Mouse (Mus musculus) neural tube, embryonic 14.5 days (tissue): ENCODE results near the gene Stard3. TPM values are rescaled to one million over a fixed set of nuclear protein-coding genes. Genes with fewer than 3 reads are reported as not detected.

Experiments
- ATAC-seq: fragments of 200-750 bp; cut with Nextera tagmentation; 2 replicates; pipeline ENCODE4 v1.8.0; 2017; ENCODE audit warnings: low read depth, mild to moderate bottlenecking, moderate TSS enrichment, moderate library complexity
- H3K27ac ChIP-seq: fragments of 300-500 bp; sonication (generic); 2 replicates; pipeline ENCODE4 v1.5.1; 2014; ENCODE audit warnings: low read depth, mild to moderate bottlenecking, control low read depth, low read length, moderate library complexity, mixed read lengths
- H3K27me3 ChIP-seq: fragments of 300-500 bp; sonication (generic); 2 replicates; pipeline ENCODE4 v1.6.1; 2014; ENCODE audit warnings: low read length; ENCODE audit not compliant: control insufficient read depth, insufficient read depth
- H3K36me3 ChIP-seq: fragments of 300-500 bp; sonication (generic); 2 replicates; pipeline ENCODE4 v1.6.1; 2014; ENCODE audit warnings: low read length, mixed read lengths; ENCODE audit not compliant: control insufficient read depth, insufficient read depth
- H3K4me1 ChIP-seq: fragments of 300-500 bp; sonication (generic); 2 replicates; pipeline ENCODE4 v1.6.1; 2014; ENCODE audit warnings: low read length; ENCODE audit not compliant: control insufficient read depth, insufficient read depth
- H3K4me2 ChIP-seq: fragments of 300-500 bp; sonication (generic); 2 replicates; pipeline ENCODE4 v1.6.1; 2014; ENCODE audit warnings: mild to moderate bottlenecking, low read depth, low read length, control low read depth
- H3K4me3 ChIP-seq: fragments of 300-500 bp; sonication (generic); 2 replicates; pipeline ENCODE4 v1.5.1; 2014; ENCODE audit warnings: low read depth, low read length, control low read depth, mixed read lengths
- H3K9ac ChIP-seq: fragments of 300-500 bp; sonication (generic); replicated peaks from 2 replicates; pipeline ENCODE4 v1.6.1; 2014; ENCODE audit warnings: low read depth, mild to moderate bottlenecking, control low read depth, low read length, mixed read lengths
- H3K9me3 ChIP-seq: fragments of 300-500 bp; sonication (generic); 2 replicates; pipeline ENCODE4 v1.6.1; 2016; ENCODE audit warnings: low read length; ENCODE audit not compliant: control insufficient read depth
- WGBS: fragments of 180-500 bp; shearing (Covaris S2); extraction: QIAGEN DNeasy Blood & Tissue Kit; methylation state at CpG from one replicate; pipeline ENCODE4 v1.1.7; 2014; 5-methylcytosine and 5-hydroxymethylcytosine counted together
- polyA plus RNA-seq: library from polyadenylated mRNA; unstranded; fragments of >200 nt; fragmentation: Nextera tagmentation; extraction: Ambion mirVana; gene quantifications from 2 replicates; pipeline ENCODE4 v1.2.1, GENCODE M21; 2014

Stard3 gene
- polyA plus RNA-seq, 1 experiment from 2014 or later, result 28.0 TPM

GRCm38 (mm10) chr11:98332841-98333240 is 25.3 kb upstream of the Stard3 start:
- Histone ChIP-seq H3K9me3 (no peaks in the 10 kb centered on the region), H3K36me3 (no peaks in the 10 kb centered on the region), H3K4me1 (peaks cover 18% of the 10 kb centered on the region), H3K27me3 (peaks cover 63% of the 10 kb centered on the region), H3K9ac (no peak overlapping the region), H3K4me3 (no peak overlapping the region), H3K27ac (0 out of 2 replicates have a peak overlapping the region, but pooled peaks have one; percentile 16), H3K4me2 (no peak overlapping the region)
- ATAC-seq, result no peak
- 70% methylated on average over 4 of the region's 4 CpGs for WGBS

- no peak overlapping the region for H3K4me3 ChIP-seq
- H3K9ac ChIP-seq, result no peak overlapping the region
- H3K36me3 ChIP-seq, result no peaks in the 10 kb centered on the region
- no peak overlapping the region for H3K4me2 ChIP-seq
- H3K9me3 ChIP-seq, result no peaks in the 10 kb centered on the region
- WGBS, result 60% methylated on average over 10 of the region's 10 CpGs
- peaks cover 60% of the 10 kb centered on the region for H3K27me3 ChIP-seq
- ATAC-seq, result no peak
- peaks cover 18% of the 10 kb centered on the region for H3K4me1 ChIP-seq
- peak overlapping the region; percentile 16; the same call in 1 of the 2 replicates for H3K27ac ChIP-seq
Measured at GRCm38 (mm10) chr11:98333263-98333696, 24.9 kb upstream of the Stard3 start.

- Histone ChIP-seq H3K9ac (peak overlapping the region; percentile 41; the same call in 1 of the 2 replicates), H3K9me3 (no peaks in the 10 kb centered on the region), H3K36me3 (no peaks in the 10 kb centered on the region), H3K4me2 (peak overlapping the region; percentile 48), H3K4me3 (peak overlapping the region; percentile 16), H3K27me3 (peaks cover 59% of the 10 kb centered on the region), H3K27ac (peak overlapping the region; percentile 58), H3K4me1 (peaks cover 21% of the 10 kb centered on the region)
- 3% methylated on average over 26 of the region's 41 CpGs for WGBS
- ATAC-seq, result peak; percentile 13; the same call in 1 of the 2 replicates
Measured at GRCm38 (mm10) chr11:98333981-98334741, 24.0 kb upstream of the Stard3 start.

- Histone ChIP-seq H3K9ac (no peak overlapping the region), H3K4me3 (no peak overlapping the region), H3K4me2 (no peak overlapping the region), H3K36me3 (no peaks in the 10 kb centered on the region), H3K9me3 (no peaks in the 10 kb centered on the region), H3K27ac (no peak overlapping the region), H3K4me1 (peaks cover 30% of the 10 kb centered on the region), H3K27me3 (peaks cover 61% of the 10 kb centered on the region)
- WGBS, result 8% methylated on average over 9 of the region's 9 CpGs
- ATAC-seq, result no peak
Measured at GRCm38 (mm10) chr11:98335250-98335649, 22.9 kb upstream of the Stard3 start.

DNA sequence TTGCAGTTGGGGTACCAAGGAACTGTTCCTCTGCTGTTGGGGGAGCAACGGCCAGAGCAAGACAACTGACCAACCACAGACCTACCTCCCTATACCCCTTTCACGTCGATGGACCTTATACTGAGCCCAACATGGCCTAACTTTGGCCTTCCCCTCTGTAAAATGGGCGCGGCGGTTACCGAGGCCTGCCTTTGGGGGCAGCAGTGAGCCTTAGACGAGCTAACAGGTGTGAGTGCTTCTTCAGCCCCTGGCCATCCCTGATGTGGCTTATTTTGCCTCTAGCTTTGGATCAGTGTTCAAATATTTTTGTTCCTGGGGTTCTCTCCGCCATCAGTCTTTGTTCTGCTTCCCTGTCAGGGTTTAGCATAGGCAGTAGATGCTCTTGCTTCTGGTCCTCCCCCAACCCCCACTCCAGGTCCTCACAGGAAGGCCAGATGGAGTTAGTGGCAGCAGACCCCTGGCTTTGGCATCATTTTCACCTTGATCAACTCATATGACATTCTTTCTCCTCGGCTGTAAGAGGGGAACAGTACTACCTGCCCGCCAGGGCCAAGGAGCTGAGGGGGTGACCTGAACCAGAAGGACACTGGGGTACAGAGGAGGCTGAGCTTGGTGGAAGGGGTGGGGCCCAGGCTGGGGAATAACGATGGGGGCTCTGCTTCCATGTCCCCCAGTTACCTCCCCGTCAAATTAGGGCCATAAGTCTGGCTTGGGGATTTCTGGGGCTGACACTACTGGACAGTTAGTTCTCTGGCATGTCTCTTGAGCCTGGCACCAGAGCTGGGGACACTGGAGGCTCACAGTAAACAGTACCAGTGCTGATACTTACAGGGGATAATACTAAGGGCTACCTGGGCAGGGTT is 21.7 kb upstream of the Stard3 start:
- Histone ChIP-seq H3K4me1 (peaks cover 30% of the 10 kb centered on the region), H3K27ac (no peak overlapping the region), H3K4me2 (no peak overlapping the region), H3K36me3 (no peaks in the 10 kb centered on the region), H3K4me3 (no peak overlapping the region), H3K27me3 (peaks cover 59% of the 10 kb centered on the region), H3K9me3 (no peaks in the 10 kb centered on the region), H3K9ac (no peak overlapping the region)
- 18% methylated on average over 13 of the region's 13 CpGs for WGBS
- ATAC-seq, result no peak

- H3K9ac ChIP-seq, result peak overlapping the region; percentile 70
- H3K4me1 ChIP-seq, result peaks cover 35% of the 10 kb centered on the region
- WGBS, result under 1% methylated on average over 48 of the region's 57 CpGs
- H3K36me3 ChIP-seq, result no peaks in the 10 kb centered on the region
- H3K4me3 ChIP-seq, result peak overlapping the region; percentile 46
- H3K9me3 ChIP-seq, result no peaks in the 10 kb centered on the region
- peak; percentile 41; the same call in 1 of the 2 replicates for ATAC-seq
- H3K4me2 ChIP-seq, result peak overlapping the region; percentile 91
- peaks cover 49% of the 10 kb centered on the region for H3K27me3 ChIP-seq
- H3K27ac ChIP-seq, result peak overlapping the region; percentile 95
Measured at GRCm38 (mm10) chr11:98338507-98338961, 19.6 kb upstream of the Stard3 start.

DNA sequence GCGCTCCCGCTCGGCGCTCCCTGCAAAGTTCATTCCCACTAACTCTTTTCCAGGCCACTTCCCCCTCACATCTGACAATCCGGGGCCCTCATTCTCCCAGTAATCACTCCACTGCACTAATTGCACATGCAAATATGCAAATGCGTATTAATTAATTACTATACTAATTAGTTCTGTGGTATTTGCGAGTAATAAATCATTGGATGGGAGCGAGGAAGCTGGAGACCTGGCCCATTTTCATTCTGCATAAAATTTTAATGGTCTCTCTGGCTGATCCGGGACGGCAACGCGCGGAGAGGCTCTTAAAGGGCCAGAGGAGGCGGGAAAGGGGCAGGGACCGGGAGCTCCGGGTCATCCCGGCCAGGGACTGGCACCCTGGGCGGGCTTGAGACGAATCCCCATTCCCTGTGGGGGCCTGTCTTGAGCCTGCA is 19.1 kb upstream of the Stard3 start:
- 0% methylated on average over 18 of the region's 19 CpGs for WGBS
- peak; percentile 42 for ATAC-seq
- Histone ChIP-seq H3K27me3 (peaks cover 45% of the 10 kb centered on the region), H3K4me3 (peak overlapping the region; percentile 46), H3K4me1 (peaks cover 31% of the 10 kb centered on the region), H3K9ac (peak overlapping the region; percentile 70), H3K36me3 (no peaks in the 10 kb centered on the region), H3K27ac (peak overlapping the region; percentile 95), H3K4me2 (peak overlapping the region; percentile 91), H3K9me3 (no peaks in the 10 kb centered on the region)

DNA sequence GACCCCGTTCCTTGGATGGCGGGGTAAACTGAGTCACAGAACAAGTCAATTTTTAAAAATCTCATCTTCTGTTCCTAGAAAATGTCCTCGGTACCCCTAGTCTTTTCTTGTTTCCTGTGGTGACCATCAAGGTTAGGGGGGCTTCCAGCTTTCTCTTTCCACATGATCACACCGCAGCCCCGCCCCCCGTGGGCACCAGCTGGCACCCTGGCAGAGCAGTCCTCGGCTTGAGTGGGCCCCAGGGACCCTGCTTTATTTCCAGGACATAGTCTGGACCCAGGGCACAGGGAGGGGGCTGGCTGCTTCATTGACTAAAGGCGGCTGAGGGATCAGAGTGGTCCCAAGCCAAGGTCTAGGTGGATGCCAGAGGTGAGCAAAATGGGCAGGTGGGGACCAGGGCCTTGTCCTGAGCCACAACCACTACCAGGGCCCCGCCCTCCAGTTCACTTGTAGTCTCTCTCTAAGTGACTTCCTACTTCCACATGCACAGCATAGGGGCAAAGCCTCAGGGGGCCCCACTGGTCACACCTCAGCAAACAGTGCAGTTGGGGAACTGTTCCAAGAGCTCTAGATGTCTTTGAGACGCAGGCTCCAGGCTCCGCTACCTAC is 18.4 kb upstream of the Stard3 start:
- Histone ChIP-seq H3K4me1 (peaks cover 24% of the 10 kb centered on the region), H3K4me2 (peak overlapping the region; percentile 91), H3K9ac (peak overlapping the region; percentile 28; the same call in 1 of the 2 replicates), H3K36me3 (no peaks in the 10 kb centered on the region), H3K27me3 (peaks cover 38% of the 10 kb centered on the region), H3K9me3 (no peaks in the 10 kb centered on the region), H3K27ac (peak overlapping the region; percentile 95), H3K4me3 (peak overlapping the region; percentile 46; the same call in 1 of the 2 replicates)
- 6% methylated on average over 11 of the region's 11 CpGs for WGBS
- 0 out of 2 replicates have a peak, but pooled peaks have one; percentile 16 for ATAC-seq
